Mouse (Mus musculus): ENCODE data around the gene Rhbdd3. TPM values are rescaled to one million over a fixed set of nuclear protein-coding genes. Genes with fewer than 3 reads are reported as not detected.

Gene Rhbdd3
- polyA plus RNA-seq, 1 experiment from 2014 or later, result 30.9 TPM

GRCm38 (mm10) chr11:5141252-5141651 is 42.5 kb downstream of the Rhbdd3 start:
- Histone ChIP-seq H3K4me3 (no peak overlapping the region), H3K4me2 (no peak overlapping the region), H3K27ac (no peak overlapping the region), H3K9me3 (no peaks in the 10 kb centered on the region), H3K4me1 (replicated peaks) (peaks cover 11% of the 10 kb centered on the region), H3K9ac (no peak overlapping the region), H3K27me3 (no peaks in the 10 kb centered on the region), H3K36me3 (no peaks in the 10 kb centered on the region)
- no peak for ATAC-seq (ENCODE audit: low FRiP score)
- WGBS, result 86% methylated on average over 5 of the region's 5 CpGs

DNA sequence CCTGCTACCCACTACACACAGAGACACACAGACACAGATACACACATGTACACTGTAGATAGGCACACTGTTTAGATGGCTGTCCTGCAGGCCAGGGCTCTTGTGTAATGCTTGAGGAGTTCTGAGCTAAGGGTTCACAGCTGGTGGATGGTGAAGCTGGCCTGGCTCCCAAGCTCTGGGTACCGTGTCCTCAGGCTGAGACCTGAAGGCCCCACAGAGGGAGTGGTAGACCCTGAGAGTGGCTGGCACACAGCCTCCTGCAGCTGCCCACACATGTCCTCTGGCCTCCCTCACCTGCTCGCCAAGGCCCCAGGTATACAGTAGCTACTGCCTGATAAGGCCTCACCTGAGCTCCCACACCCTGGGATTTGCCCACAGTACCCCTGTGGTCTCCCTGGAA is 43.2 kb downstream of the Rhbdd3 start:
- no peak for ATAC-seq (ENCODE audit: low FRiP score)
- 83% methylated on average over 2 of the region's 2 CpGs for WGBS
- H3K4me2 ChIP-seq, result no peak overlapping the region
- no peaks in the 10 kb centered on the region for H3K27me3 ChIP-seq
- no peaks in the 10 kb centered on the region for H3K36me3 ChIP-seq
- H3K4me1 ChIP-seq (replicated peaks), result peaks cover 11% of the 10 kb centered on the region
- no peak overlapping the region for H3K4me3 ChIP-seq
- H3K27ac ChIP-seq, result no peak overlapping the region
- H3K9ac ChIP-seq, result no peak overlapping the region
- no peaks in the 10 kb centered on the region for H3K9me3 ChIP-seq

GRCm38 (mm10) chr11:5145600-5145999 is 46.9 kb downstream of the Rhbdd3 start:
- WGBS, result 75% methylated on average over 3 of the region's 3 CpGs
- ATAC-seq (ENCODE audit: low FRiP score), result no peak
- H3K36me3 ChIP-seq, result no peaks in the 10 kb centered on the region
- H3K9me3 ChIP-seq, result no peaks in the 10 kb centered on the region
- no peak overlapping the region for H3K27ac ChIP-seq
- H3K4me2 ChIP-seq, result no peak overlapping the region
- peaks cover 7% of the 10 kb centered on the region; the same call in 1 of the 2 replicates for H3K27me3 ChIP-seq
- no peak overlapping the region for H3K9ac ChIP-seq
- no peak overlapping the region for H3K4me3 ChIP-seq
- peaks cover 29% of the 10 kb centered on the region for H3K4me1 ChIP-seq (replicated peaks)

DNA sequence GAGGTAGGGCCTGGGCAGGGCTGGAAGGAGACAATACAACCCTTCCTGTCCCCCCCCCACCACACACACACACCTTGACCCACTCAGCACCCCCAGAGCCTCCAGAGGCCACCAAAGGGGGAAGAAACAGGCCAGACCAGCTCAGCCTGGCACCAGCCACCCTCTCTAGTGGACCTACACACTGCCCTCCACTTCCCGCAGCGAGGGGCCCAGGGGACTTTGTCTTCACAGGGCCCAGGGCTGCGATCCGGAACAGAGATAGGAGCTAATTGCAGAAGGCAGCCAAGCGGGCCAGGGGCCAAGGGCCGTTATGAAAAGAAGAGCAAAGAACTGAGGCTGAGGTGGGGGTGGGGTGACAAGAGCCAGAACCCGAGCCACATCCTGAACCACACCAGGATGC is 50.5 kb downstream of the Rhbdd3 start:
- H3K27me3 ChIP-seq, result peaks cover 29% of the 10 kb centered on the region; the same call in 1 of the 2 replicates
- no peaks in the 10 kb centered on the region for H3K36me3 ChIP-seq
- H3K4me3 ChIP-seq, result no peak overlapping the region
- no peak for ATAC-seq (ENCODE audit: low FRiP score)
- H3K4me1 ChIP-seq (replicated peaks), result peaks cover 43% of the 10 kb centered on the region
- H3K27ac ChIP-seq, result no peak overlapping the region
- 16% methylated on average over 7 of the region's 7 CpGs for WGBS
- H3K9ac ChIP-seq, result 0 out of 2 replicates have a peak overlapping the region, but pooled peaks have one; percentile 6
- H3K9me3 ChIP-seq, result no peaks in the 10 kb centered on the region
- H3K4me2 ChIP-seq, result peak overlapping the region; percentile 3; the same call in 1 of the 2 replicates

DNA sequence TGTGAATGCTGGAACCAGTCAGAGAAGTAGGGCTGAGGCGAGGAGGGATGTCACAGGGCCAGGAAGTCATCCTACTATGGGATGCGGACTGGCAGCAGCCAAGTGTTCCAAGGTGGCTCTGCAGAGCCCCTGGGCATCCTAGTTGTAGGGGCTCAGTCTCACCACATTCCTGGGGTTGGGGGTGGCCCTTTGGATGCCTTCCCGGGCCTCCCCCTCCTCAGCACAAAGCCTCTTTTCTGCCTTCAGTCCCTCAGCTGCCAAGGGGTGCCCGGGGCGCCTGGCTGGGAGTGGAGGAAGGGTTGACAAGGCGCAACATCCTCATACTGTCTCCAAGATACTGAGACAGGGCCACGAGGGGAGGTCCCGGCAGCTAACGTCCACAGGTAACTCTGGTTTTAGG is 51.2 kb downstream of the Rhbdd3 start:
- H3K36me3 ChIP-seq, result no peaks in the 10 kb centered on the region
- H3K4me1 ChIP-seq (replicated peaks), result peaks cover 47% of the 10 kb centered on the region
- no peak for ATAC-seq (ENCODE audit: low FRiP score)

GRCm38 (mm10) chr11:5150416-5151246 is 51.9 kb downstream of the Rhbdd3 start:
- Histone ChIP-seq H3K9me3 (no peaks in the 10 kb centered on the region), H3K4me2 (no peak overlapping the region), H3K36me3 (no peaks in the 10 kb centered on the region), H3K27ac (no peak overlapping the region), H3K9ac (no peak overlapping the region), H3K4me3 (no peak overlapping the region), H3K4me1 (replicated peaks) (peaks cover 53% of the 10 kb centered on the region), H3K27me3 (peaks cover 35% of the 10 kb centered on the region; the same call in 1 of the 2 replicates)
- WGBS, result 45% methylated on average over 9 of the region's 9 CpGs
- no peak for ATAC-seq (ENCODE audit: low FRiP score)

More for the DNA sequence above, 51.2 kb downstream of the Rhbdd3 start:
- 57% methylated on average over 9 of the region's 9 CpGs for whole genome bisulfite sequencing
- Histone ChIP-seq H3K27me3 (peaks cover 35% of the 10 kb centered on the region; the same call in 1 of the 2 replicates), H3K4me2 (no peak overlapping the region), H3K4me3 (no peak overlapping the region), H3K9me3 (no peaks in the 10 kb centered on the region), H3K9ac (no peak overlapping the region), H3K27ac (no peak overlapping the region)

GRCm38 (mm10) chr11:5151247-5151630 is 52.5 kb downstream of the Rhbdd3 start:
- Histone ChIP-seq H3K4me3 (peak overlapping the region; percentile 55), H3K9ac (peak overlapping the region; percentile 78), H3K4me2 (peak overlapping the region; percentile 88), H3K9me3 (no peaks in the 10 kb centered on the region), H3K36me3 (no peaks in the 10 kb centered on the region), H3K4me1 (replicated peaks) (peaks cover 56% of the 10 kb centered on the region), H3K27me3 (peaks cover 35% of the 10 kb centered on the region; the same call in 1 of the 2 replicates), H3K27ac (no peak overlapping the region)
- 13% methylated on average over 4 of the region's 4 CpGs for WGBS
- ATAC-seq (ENCODE audit: low FRiP score), result no peak

- H3K9ac ChIP-seq, result peak within 1 kb of the TSS; percentile 78
- WGBS, result under 1% methylated on average over 42 of the region's 53 CpGs
- H3K4me1 ChIP-seq (replicated peaks), result peaks cover 56% of the 10 kb centered on the region
- H3K9me3 ChIP-seq, result no peaks in the 10 kb centered on the region
- H3K27ac ChIP-seq, result no peak within 1 kb of the TSS
- peak within 1 kb of the TSS; percentile 88 for H3K4me2 ChIP-seq
- H3K36me3 ChIP-seq, result no peaks in the 10 kb centered on the region
- peak within 1 kb of the TSS; percentile 55 for H3K4me3 ChIP-seq
- peak; percentile 33; the same call in 1 of the 2 replicates for ATAC-seq (ENCODE audit: low FRiP score)
- peaks cover 35% of the 10 kb centered on the region; the same call in 1 of the 2 replicates for H3K27me3 ChIP-seq
Measured at GRCm38 (mm10) chr11:5151680-5152337, 53.1 kb downstream of the Rhbdd3 start, which contains the start of gene Emid1. TSS of gene Emid1 (minus strand) at chr11:5152257.

DNA sequence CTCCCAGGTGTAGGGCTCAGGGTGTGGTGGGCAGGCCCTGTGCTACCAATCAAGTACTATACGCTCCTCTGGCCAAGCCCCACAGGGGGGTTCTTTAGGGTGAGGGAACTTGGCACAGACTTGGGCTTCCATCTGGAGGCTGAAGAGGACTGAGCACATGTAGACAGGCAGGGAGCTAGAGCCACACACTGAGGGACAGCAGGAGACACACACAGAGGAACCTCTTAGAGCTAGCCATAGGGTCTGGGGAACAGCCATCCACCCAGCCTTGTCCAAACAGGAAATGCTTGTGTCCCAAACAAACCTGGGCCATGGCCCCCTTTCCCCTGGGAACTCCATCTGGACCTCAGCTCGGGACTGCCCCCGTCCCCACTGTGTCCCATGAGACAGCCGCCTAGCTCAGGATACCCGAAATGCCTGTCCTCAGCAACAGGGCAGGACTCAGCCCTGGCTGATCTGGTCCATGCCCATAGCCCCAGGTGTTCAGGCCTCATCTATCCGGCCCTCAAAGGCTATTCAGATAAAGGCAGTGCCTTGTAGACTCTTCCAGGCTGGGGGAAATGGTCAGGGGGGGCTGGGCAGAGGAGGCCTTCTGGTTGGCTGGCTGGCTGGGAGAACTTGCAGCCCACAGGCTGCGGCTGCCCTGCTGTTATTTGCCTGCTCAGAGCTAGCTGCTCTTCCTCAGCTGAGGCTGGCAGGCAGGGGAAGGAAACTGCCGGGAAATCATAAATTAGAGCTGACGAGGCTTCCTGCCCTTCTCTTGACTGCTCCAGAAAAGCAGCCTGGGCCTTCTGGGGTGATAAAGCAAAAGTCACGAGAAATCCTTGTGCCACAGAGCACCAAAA is 56.5 kb downstream of the Rhbdd3 start:
- WGBS, result 36% methylated on average over 10 of the region's 10 CpGs
- ATAC-seq (ENCODE audit: low FRiP score), result no peak
- Histone ChIP-seq H3K36me3 (no peaks in the 10 kb centered on the region), H3K4me1 (replicated peaks) (peaks cover 36% of the 10 kb centered on the region), H3K27me3 (peaks cover 32% of the 10 kb centered on the region; the same call in 1 of the 2 replicates), H3K9me3 (no peaks in the 10 kb centered on the region), H3K4me2 (no peak overlapping the region), H3K27ac (no peak overlapping the region), H3K9ac (peak overlapping the region; percentile 15; the same call in 1 of the 2 replicates), H3K4me3 (no peak overlapping the region)

All from hindbrain, embryonic 13.5 days (tissue).